Mouse (Mus musculus) adrenal gland, postnatal 25 days (tissue): ENCODE data around the gene Zc3hav1l. TPM values are rescaled to one million over a fixed set of nuclear protein-coding genes. Genes with fewer than 3 reads are reported as not detected.

Experiments
- DNase-seq: peaks from one replicate; pipeline ENCODE4 v3.0.0; 2021; ENCODE audit warnings: mixed read lengths
- total RNA-seq: library from RNA; stranded (reverse); gene quantifications from 2 replicates; pipeline ENCODE4 v1.2.3, GENCODE M21; 2021

Gene Zc3hav1l
- total RNA-seq, 1 experiment from 2014 or later, result 4.9 TPM

GRCm38 (mm10) chr6:38263393-38264159 is 35.5 kb downstream of the Zc3hav1l start:
- no peak for DNase-seq

GRCm38 (mm10) chr6:38261877-38262276 is 37.2 kb downstream of the Zc3hav1l start:
- DNase-seq, result no peak

- DNase-seq, result no peak
Measured at GRCm38 (mm10) chr6:38257506-38257905, 41.6 kb downstream of the Zc3hav1l start.

- no peak for DNase-seq
Measured at GRCm38 (mm10) chr6:38256793-38257192, 42.3 kb downstream of the Zc3hav1l start.

GRCm38 (mm10) chr6:38255794-38256193 is 43.3 kb downstream of the Zc3hav1l start:
- DNase-seq, result no peak

GRCm38 (mm10) chr6:38253736-38254641 is 45.1 kb downstream of the Zc3hav1l start, which contains the start of gene D630045J12Rik:
Gene D630045J12Rik, minus strand, starts transcription at chr6:38254009.
- DNase-seq, result peak; percentile 85

- DNase-seq, result no peak
Measured at GRCm38 (mm10) chr6:38252766-38253735, 46.0 kb downstream of the Zc3hav1l start.

GRCm38 (mm10) chr6:38252139-38252538 is 46.9 kb downstream of the Zc3hav1l start:
- no peak for DNase-seq

GRCm38 (mm10) chr6:38251464-38251863 is 47.6 kb downstream of the Zc3hav1l start:
- DNase-seq, result no peak

- DNase-seq, result no peak
Measured at GRCm38 (mm10) chr6:38247362-38247761, 51.7 kb downstream of the Zc3hav1l start.

GRCm38 (mm10) chr6:38244806-38245205 is 54.3 kb downstream of the Zc3hav1l start:
- no peak for DNase-seq

- DNase-seq, result no peak
Measured at GRCm38 (mm10) chr6:38244167-38244566, 54.9 kb downstream of the Zc3hav1l start.

- no peak for DNase-seq
Measured at GRCm38 (mm10) chr6:38242833-38243232, 56.2 kb downstream of the Zc3hav1l start.

GRCm38 (mm10) chr6:38242295-38242830 is 56.7 kb downstream of the Zc3hav1l start:
- no peak for DNase-seq

GRCm38 (mm10) chr6:38241508-38241907 is 57.6 kb downstream of the Zc3hav1l start:
- no peak for DNase-seq

GRCm38 (mm10) chr6:38240618-38241017 is 58.4 kb downstream of the Zc3hav1l start:
- no peak for DNase-seq

GRCm38 (mm10) chr6:38238382-38238781 is 60.7 kb downstream of the Zc3hav1l start:
- no peak for DNase-seq
